Mouse (Mus musculus) adipocyte (in vitro differentiated cells): ENCODE data around the gene Narfl.
A peak's percentile ranks its signal among the peaks of the same experiment; 100 is the strongest.

Experiments
- DNase-seq: peaks from one replicate; pipeline ENCODE4 v3.0.0-alpha.2; 2016; ENCODE audit warnings: low spot score

Gene Narfl

GRCm38 (mm10) chr17:25830200-25830753 is 56.7 kb downstream of the Narfl start:
- DNase-seq = no peak

DNA sequence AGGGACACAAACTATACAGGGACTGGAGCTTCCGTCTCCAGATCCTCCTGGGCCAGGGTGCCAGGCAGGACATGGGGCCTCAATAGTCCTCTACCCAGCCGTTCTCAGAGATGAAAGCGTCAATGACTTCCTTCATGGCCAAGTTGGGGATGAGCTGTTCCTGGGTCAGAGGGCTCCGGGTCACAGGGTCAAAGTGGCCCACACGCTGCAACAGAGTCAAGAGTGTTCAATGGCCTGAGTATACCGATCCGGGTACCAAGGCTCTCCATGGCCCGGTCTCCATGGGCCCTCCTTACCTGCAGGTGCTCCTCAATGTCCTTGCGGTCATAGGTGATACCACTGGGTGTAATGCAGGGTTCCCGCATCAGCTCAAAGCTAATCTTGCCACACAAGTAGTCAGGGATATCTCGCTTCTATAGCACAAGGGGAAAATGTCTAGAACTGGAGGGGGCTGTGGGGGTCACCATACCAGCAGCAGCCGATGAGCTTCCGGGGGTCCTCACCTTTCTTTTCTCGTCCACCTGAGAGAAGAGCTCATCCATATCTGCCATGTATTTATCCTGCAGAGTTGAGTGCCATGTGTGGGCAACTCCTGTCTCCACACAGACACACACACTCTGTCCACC is 57.3 kb downstream of the Narfl start:
- no peak for DNase-seq

DNA sequence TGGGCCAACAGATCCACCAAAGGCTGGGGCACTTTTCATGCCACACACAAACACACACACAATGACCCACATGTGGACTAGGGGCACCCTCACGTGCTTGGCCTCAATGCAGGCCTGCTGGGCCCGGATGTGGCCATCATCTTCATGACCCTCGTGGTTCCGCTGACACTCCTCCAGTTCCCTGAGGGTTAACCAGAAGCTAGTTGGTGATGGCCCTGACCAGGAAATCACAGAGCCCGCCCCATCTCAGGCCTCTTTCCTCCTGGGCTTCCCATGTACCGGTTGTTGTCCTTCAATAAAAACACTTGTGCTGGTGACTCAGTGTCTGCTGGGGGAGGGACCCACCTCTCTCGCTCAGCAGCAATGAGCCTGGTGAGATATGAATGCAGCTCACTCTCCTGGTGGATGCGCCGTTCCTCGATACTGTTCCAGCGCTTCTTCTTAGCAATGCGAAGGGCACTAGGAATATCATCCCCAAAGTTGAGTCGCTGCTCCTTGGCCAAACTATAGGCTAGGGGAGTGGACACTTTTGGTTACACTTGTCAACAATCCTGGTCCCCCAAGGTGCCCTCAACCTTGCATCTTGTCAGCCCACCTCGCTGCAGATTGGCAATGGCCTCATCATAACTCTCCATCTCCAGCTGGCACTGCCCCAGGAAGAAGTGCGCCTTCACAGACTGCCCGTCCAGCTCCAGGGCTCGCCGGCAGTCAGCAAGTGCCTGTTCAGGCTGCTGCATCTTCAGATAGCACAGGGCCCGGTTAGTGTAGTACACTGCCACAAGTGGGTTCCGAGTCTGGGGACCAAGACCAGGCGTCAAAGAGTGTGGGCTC is 58.1 kb downstream of the Narfl start:
- peak; percentile 48 for DNase-seq

DNA sequence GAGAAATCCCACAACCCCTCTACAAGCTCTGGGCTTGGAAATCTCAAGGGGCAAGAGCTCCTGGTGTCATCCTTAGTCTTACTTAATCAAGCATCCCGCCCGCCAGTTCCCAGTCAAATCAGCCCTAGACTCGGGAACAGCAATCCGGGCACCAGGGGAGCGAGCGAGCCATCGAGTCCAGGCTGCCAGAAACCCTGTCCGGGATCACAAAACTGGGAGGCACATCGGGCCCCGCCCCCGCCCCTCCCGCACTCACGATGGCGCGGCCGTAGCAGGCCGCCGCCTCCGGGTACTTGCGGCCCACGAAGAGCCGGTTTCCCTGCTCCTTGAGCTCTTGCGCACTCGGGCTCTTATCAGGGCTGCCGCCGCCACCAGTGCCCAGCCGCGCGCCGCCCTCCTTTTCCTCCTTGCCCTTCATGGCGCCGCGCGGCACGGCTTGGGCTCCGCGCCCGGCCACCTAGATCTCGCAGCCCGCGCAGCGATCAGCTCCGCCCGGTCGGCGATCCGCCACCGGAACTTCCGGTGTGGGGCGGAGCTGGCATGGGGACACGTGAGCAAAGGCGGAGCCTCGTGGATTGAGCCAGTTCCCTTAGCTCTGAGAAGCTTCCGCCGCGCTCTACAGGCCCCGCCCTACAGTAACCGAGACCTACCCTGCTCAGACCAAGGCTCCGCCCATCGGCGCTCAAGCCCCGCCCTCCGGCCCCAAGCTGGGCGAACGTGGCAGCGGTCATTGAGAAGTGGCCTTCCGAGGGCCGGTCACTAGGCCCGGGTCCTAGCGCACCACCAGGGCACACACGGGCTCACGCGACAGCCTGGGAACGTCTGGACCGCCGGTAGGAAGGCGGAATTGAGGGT is 59.1 kb downstream of the Narfl start:
- DNase-seq = peak; percentile 100
